Mouse (Mus musculus) retina, adult 2 months (tissue): ENCODE results near the gene Hist2h2ab.
A peak's percentile ranks its signal among the peaks of the same experiment; 100 is the strongest.
"Not testable (repeated sequence)": the region's sequence is repeated elsewhere in the genome, so short reads cannot be mapped to it uniquely, and the experiment has no call there.

Experiments used
- DNase-seq: peaks from one replicate; pipeline ENCODE4 v3.0.0-alpha.2; 2012; ENCODE audit warnings: low read depth, low spot score

Gene Hist2h2ab

GRCm38 (mm10) chr3:96260220-96260619 is 40.6 kb downstream of the Hist2h2ab start:
- DNase-seq, result no peak

GRCm38 (mm10) chr3:96261623-96262022 is 42.0 kb downstream of the Hist2h2ab start:
- no peak for DNase-seq

- DNase-seq, result no peak
Measured at GRCm38 (mm10) chr3:96262216-96262875, 42.7 kb downstream of the Hist2h2ab start.

GRCm38 (mm10) chr3:96262979-96263550 is 43.4 kb downstream of the Hist2h2ab start, which contains the start of gene Hist2h4:
Gene Hist2h4, minus strand, starts transcription at chr3:96263311.
- peak; percentile 89 for DNase-seq

GRCm38 (mm10) chr3:96263558-96264403 is 44.1 kb downstream of the Hist2h2ab start:
- no peak for DNase-seq

GRCm38 (mm10) chr3:96264404-96264949 is 44.8 kb downstream of the Hist2h2ab start:
- no peak for DNase-seq

- DNase-seq, result no peak
Measured at GRCm38 (mm10) chr3:96266132-96266710, 46.6 kb downstream of the Hist2h2ab start.

- no peak for DNase-seq
Measured at GRCm38 (mm10) chr3:96267541-96267940, 47.9 kb downstream of the Hist2h2ab start.

- no peak for DNase-seq
Measured at GRCm38 (mm10) chr3:96268051-96268775, 48.5 kb downstream of the Hist2h2ab start, which contains the start of gene Hist2h3b. Gene Hist2h3b, plus strand, starts transcription at chr3:96268654.

GRCm38 (mm10) chr3:96268776-96269378 is 49.2 kb downstream of the Hist2h2ab start:
- not testable (repeated sequence) for DNase-seq
